Mouse (Mus musculus): ENCODE measurements at regions not wholly inside any gene's neighbourhood (a gene's known extent, or its start where the extent isn't known, plus 50 kb on each side); places are given as distances from the start of the nearest gene placed in this dataset.

DNA sequence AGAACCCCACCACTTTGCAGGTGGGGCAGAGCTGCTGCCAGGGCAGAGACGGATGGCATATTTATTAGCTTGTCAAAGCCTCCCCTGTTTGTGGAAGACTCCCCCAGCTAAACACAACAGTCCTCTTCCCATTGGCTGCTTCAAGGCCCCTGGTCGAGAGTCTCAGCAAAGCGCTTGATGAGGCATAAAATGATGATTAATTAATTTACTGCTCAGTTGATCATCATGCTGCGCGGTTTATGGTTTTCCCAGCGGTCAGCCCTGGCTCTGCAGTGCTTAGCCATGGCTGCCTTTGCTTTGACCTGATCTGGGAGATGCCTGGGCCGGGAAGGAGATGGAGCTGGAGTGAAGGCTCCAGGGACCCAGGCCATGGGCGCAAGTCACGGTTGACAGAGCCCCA is 98.5 kb downstream of the Irx2 start:
- TF ChIP-seq POLR2A (IDR thresholded peaks at IDR 0.05; ENCODE audit: low read depth, low read length): no peak
- no peak for TF ChIP-seq CTCF (conservative IDR thresholded peaks at IDR 0.05; ENCODE audit: insufficient read depth, insufficient read length, low read depth, low read length)
